Mouse (Mus musculus) lung, postnatal 0 days (tissue): ENCODE measurements around the gene Rgs9bp.

ENCODE experiments used
- CTCF ChIP-seq: IDR thresholded peaks from 2 replicates; pipeline ENCODE4 v1.5.1; 2016; ENCODE audit warnings: antibody characterized with exemption, mild to moderate bottlenecking
- EP300 ChIP-seq: IDR thresholded peaks from 2 replicates; pipeline ENCODE4 v1.6.1; 2016; ENCODE audit warnings: antibody characterized with exemption, mild to moderate bottlenecking, control low read depth

DNA sequence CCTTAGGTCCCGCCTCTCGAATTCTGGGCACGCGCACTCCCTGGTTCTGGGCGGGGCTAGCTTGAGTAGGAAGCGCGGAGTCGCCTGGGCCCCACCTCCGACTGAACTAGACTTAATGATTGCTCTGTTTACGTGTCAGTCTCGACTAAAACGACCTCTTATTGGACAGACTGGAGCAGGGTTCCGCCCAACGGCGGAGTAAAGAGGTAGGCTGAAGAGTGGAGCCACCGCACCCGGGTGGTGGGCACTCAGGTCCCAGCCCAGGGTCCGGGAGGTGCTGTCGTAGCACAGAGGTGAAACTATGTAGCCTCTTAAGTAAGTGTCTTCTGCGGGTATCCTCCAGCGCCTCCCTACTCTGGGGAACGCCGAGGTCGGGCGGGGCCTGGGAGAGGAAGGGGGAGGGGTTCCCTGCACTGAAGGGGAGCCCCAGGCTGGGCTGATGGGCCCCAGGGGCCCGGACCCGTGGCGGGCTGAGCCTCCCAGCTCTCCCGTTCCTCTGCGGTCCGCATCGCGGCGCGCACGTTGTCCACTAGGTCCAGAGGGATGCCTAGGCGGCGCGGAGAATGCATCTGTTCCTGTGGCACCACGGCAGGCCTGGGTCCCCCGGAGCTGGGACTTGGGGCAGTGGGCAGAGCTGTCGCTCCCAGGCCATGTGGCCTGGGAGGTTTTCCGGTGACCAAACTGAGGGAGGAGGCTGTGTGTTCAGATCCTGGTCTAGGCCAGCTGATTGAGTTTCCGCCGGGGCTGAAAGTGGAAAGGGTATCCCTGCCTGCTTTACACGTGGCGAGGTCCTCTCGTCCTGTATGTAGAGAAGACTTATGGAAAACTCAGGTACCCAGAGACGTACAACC, 898 bp upstream of the Rgs9bp start, which contains the start of gene Ankrd27:
- TF ChIP-seq EP300 (no peak), CTCF (0 out of 2 replicates have a peak, but pooled peaks have one; percentile 2)
